Mouse (Mus musculus) spleen, adult 18-20 months (tissue): ENCODE results near the gene Rab3gap2.
"Not testable (repeated sequence)": the region's sequence is repeated elsewhere in the genome, so short reads cannot be mapped to it uniquely, and the experiment has no call there.

Experiments
- DNase-seq, 2 experiments: peaks; one replicate each; pipeline ENCODE4 v3.0.0; 2022; ENCODE audit warnings: mixed read lengths in 2 of 2

Rab3gap2 gene

DNA sequence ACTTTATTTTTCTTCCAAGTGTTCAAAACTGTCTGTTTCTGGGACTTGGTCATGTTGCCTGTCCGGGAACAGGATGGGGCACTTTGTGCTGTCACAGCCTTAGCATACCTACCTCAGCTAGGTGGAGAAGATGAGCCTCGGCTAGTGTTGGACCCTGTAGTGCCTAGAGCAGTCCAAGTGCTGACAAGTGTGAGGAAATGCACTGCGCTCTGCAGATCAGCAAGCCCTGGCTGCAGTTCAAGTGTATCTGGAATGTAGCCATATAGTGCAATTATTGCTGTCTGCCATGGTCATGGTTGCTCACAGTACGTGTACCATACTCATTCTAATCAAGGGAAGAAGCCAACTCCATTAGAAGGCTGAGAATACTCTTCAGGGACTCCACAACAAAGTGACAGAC, 80.8 kb downstream of the Rab3gap2 start:
- DNase-seq = no peak

DNA sequence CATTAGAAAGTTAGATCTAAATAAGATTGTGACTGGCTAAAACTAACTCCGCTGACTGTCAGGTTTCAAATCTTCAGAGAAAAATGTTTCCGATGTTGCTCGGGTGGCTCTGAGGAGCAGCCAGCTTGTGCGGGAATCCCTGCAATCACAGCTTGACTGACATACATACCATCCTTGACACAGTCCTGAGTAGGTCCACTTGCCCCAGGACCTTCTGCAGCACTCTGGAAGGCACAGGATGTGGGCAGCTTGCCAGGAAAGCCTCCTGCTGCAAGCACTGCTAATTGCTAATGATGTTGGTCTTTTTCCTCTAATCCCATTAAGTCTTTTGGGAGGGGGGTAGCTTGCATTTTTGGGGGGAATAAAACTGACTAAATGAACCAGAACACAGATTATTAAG, 81.3 kb downstream of the Rab3gap2 start:
- DNase-seq = no peak

DNA sequence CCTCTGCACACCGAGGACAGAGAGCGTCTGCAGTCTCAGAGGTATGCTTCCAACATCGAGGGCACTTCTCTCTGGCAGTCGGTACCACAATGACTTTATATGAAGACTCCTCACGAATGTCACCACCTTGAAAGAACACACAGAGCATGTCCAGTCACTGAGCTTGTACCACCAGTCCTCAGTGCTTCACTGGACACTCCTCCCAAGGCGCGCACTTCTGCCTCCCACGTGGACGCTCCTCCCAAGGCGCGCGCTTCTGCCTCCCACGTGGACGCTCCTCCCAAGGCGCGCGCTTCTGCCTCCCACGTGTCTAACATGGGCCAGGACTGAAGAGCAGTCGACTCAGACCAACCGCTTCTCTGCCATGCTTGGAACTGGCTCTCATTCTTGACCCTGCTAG, 83.1 kb downstream of the Rab3gap2 start:
- no peak for DNase-seq

DNA sequence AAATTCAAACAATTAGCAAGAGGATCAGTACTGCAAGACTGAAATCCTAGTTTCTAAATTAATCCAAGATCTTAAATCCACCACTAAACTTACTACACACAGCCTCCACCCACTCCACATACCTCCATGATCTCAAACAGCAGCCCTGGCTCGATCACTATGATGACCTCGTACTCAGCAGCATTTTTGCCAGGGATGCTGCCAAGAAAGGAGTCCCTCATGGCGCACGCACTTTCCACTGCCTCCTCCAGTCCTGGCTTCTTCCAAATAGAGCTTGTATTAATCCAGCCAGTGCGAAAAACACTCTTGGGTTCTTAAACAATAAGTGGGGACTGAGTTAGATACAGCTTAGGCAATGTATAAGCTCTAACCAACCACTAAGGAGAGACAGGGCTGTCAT, 85.3 kb downstream of the Rab3gap2 start:
- no peak for DNase-seq

DNA sequence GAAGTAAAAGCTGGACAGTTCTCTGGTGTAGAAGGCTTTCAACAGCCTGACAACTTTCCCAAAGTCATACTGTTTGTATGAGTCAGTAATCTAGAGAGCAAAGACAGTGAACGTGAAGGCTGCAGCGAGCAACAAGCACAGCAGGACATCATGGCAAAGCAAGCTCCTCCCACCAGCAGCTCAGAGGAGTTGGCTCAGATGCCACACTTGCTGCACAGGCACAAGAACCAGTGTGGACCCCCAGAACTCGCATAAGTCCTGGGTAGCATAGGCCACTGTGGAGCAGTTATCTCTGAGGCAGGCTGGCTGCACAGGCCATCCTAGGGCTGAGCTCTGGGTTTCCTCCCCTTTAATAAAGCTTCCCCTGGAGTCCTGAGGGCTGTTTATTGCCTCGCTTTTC, 87.4 kb downstream of the Rab3gap2 start:
- no peak for DNase-seq

DNA sequence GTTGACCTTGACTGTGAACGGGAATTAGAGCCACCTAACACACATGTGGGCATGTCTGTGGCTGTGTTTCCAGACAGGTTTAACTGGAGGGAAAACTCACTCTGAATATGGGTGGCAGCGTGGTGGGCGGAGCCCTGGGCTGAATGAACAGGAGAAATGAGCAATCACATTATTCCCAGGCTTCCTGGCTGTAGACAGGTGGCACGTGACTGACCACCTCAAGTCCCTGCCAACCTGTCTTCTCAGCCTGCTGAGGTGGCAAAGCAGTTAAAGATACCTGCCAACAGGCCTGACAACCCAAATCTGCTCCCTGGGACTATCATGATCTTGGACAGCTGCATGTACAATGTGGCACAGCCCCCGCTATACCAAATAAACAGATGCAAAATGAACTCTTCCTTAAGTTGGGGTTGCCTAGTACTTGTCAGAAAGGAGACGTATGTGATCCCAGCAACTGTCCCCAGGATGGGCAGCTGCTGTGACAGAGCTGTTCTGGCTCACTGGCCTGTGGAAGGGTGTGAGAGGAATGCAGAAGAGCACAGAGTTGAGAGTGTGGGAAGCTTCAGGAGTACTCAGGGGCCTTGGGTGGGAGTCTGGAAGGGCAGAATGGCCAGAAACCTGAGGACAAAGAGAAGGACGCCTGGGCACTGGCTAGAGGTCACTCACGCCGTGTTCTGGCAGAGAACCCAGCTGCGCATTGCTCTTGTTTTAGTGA, 88.9 kb downstream of the Rab3gap2 start:
- no peak for DNase-seq

DNA sequence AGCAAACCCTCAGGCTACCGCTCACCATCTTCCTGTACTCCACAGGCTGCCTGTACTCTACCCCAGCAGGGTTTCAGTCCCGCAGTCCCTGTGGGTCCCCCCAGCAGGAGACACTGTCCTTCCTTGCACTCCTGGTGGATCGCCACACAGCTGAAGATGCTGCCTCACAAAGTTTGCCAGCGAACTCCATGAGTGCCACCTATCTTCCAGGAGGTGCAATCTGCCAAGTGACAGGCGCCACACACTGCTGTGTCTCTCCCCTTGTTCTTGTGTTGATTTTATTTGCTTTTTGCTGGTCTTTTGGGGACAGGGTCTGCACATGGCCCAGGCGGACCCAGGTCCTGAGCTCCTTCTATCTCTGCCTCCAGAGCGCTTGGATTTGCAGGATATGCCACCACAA, 92.9 kb downstream of the Rab3gap2 start:
- no peak for DNase-seq

DNA sequence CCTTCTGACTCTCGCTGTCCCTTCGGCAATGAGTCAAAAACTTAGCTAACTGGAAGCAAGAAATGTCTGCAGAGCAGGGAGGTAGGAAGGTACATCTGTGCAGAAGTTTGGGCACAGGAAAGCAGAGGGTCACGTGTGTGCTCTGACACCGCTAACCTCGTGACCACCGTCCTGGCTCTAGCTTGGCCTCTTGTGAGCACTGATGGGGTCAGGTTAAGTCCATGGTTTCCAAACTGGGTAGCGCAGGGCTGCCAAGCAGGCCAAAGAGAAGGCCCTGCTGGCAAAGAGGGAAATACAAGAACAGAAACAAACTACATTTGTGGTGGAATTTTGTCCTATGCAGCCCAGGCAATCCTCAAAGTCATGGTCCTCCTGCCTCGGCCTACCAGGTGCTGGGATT, 94.6 kb downstream of the Rab3gap2 start:
- no peak for DNase-seq

DNA sequence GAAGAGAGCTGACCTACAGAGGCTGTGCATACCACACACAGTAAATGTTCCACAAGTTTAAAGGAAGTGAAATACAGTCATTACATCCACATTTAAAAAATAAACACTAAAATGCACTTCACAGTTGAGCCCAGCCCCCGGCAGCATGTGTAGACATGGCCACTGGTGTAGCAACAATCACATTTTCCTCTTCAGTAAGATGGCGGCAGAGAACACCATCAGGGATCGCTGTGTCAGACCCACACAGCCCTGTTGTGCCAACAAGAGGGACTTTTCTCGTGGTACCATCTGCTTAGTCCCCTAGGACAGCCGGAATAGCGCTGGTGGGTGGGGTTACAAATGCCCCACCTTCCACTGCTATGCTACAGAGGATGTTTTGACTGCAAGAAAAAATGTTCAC, 98.9 kb downstream of the Rab3gap2 start:
- DNase-seq = no peak

DNA sequence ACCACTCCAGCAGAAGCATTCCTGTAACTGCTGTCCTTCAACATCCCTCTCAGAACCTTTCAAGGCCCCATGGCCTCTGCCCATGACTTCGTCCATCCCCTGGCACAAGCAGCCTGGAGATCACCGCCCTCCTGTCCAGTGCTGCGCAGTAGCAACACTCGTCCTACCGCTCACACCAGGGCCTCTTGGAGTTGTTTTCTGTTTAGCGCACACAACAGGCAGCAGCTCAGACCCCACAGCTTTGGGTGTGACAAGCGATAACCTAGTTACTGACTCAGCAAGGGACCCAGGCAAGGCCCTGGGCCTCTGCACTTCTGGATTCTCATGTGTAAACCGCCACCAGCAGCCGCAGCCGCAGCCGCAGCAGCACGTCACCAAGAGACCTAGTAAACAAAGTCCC, 102.9 kb downstream of the Rab3gap2 start:
- DNase-seq = no peak

DNA sequence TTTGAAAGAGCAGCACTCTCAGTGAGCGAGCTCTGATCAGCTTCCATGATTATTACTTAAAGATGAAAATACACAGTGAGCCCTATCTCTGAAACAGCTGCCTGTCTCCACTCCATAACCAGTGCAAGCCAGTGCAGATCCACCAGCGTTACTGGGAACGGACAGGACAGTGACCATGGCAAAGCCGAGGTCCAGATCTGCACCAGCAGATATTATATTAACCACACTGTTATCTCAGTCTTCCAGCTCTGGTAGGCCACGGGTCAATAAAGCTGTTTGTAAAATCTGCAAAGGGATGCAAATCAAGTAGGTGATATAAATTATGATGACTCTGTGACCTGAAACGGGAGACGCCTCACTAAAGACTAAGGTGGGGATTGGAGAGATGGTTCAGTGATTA, 103.7 kb downstream of the Rab3gap2 start:
- DNase-seq = no peak

DNA sequence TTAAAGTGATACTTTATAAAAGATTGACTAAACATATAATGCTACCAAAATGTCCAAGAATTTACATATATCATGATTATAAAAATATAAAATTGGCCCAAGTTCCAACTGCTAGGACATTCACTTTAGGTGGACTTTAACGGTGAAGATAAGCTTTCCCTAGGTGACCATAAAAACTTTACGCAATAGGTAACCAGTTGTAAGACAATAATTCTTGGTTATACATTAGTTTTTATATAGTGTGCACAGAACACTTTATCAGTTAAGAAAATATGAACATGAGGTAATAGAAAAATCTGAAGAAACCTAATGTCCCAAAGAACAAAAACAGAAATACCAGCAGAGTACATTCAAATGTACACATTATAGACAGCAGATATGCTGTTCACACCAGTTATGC, 104.4 kb downstream of the Rab3gap2 start:
- DNase-seq = no peak

DNA sequence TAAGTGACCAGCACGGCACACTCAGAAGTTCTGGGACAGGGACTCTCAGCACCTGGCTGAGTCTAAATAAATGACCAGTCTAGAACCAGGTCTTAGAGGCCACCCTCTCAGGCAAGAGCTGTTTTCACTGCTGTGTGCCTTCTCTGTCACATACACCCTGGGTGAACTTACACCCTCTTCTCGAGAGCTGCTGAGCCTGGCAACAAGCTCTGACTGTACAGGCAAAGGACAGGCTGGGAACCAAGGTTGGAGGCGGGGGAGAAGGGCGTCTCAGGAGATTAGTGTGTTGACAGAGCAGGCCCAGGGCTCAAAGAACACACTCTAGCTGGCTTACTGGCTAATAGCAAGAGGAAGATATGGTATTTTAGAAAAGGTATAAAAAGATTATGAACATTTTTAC, 105.0 kb downstream of the Rab3gap2 start:
- DNase-seq = no peak

DNA sequence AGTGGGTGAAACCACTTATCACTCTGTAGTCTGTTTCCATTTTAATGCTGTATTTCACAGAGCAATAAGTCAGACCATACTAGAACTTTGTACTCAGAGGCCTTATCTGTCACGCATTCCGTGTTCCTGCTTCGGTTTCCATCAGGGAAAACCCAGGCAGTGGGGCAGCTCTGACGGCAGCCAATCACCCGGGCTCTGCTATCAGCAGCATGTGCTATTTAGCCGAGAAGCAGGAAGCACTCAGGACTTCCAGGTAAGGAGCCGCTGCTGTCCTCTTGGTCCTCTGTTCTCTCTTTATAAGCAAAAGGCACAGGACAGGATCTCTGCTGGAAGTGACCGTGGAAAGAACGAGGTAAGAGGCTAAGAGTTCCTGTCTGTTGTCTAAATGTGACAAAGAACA, 108.0 kb downstream of the Rab3gap2 start:
- DNase-seq = no peak

DNA sequence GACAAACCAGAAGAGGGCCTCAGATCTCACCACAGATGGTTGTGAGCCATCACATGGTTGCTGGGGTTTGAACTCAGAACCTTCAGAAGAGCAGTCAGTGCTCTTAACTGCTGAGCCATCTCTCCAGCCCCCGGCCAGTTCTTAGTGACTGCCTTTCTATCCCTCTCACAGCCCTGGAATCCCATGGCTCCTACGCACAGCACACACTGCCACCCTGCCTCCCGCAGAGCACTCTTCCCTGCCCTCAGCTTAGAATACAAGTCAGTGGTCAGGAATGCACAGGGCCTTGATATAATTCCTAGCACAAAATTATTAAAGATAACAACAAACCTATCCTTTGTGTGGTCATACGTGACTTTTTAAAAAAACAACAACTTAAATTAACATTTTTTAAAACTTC, 110.6 kb downstream of the Rab3gap2 start:
- no peak for DNase-seq

DNA sequence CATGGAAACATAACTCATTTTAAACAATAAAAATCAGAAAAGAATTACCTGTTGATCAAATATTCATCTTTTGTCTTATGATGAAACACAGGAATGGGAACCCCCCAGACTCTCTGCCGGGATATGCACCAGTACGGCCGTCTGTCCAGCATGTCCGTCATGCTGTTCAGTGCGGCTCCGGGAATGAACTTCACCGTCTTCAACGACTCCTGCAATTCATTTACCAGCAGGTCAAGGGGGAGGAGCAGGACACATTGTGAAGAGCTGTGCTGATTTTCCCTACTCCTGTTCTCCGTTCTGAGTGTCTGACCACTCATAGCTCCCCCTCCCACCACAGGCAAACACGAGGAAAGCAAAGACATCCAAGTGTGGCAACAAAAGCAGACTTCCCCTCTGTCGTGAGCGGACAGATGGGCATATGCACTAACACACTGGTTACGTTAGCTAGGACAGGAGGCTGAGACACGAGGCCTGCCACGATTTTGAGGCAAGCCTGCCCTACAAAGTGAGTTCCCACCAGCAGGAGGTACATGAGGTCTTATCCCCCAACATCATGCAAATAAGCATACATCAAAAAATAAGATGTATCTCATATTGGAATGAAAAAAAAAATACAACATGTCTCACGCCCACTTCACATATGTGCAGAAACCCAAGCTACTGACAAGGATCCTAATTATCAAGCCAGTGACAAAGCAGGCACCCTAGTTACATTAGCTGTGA, 112.1 kb downstream of the Rab3gap2 start:
- DNase-seq = no peak

DNA sequence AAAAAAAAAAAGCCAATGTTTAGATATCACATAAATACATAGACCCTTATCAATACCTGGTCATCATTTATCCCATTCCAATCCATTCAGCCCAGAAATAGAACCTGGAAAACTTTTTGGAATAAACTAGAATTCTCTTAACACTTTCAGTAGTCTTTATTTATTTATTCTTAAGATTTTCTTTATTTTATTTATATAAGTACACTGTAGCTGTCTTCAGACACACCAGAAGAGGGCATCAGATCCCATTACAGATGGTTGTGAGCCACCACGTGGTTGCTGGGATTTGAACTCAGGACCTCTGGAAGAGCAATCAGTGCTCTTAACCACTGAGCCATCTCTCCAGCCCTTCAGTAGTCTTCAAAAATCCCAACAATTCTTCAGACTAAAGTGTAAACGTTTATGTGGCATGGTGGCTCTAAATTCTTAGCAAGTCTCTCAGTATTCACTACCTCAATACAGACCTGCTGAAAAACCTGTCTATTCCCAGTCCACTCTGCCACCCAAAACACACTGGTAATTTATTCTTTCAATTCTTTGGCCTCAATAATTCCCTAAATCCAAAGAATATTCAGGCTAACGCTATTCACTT, 123.9 kb downstream of the Rab3gap2 start:
- not testable (repeated sequence) for DNase-seq

DNA sequence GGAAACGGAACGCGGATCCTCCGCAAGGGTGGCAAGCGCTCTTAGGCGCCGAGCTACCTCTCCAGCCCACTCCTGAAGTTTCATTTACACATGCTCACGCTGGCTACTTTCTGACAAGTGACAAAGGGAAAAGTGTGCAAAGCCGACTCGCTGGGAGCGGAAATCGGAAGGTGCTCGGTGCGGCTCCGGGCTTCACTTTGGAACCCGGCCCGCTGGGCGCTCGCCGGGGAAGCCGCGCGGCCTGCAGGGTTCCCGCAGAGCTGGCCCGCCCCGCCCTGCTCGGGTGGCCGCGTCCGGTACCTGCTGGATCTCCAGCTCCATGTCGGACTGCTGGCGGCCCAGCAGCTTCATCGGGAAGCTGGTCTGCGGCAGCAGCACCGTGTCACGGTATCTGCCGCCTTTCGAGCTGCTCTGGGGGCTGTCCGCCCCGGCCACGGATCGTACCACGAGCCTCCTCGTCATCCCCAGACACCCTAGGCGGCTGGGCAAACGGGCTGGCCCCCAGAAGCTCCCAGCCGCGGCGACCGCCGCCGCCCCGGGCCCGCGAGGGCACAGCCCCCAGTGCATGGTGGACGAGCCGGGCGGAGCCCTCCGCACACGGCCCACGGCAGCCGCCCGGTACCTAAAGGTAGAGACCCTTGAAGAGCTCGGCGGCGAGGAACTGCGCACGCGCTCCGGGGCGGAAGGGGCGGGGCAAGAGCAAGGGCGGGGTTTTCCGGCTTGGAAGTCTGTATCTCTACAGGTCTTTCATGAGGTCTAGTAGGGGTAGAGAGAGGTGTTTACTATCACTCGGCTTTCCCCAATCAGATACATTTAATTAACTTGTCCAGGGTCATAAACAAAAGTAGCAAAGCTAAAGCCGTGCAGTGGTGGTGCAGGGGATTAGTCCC, 125.0 kb downstream of the Rab3gap2 start, which contains the start of gene Iars2:
TSS of gene Iars2 (minus strand) at position 676 of the 890 bp plus-strand sequence.
- DNase-seq = peak; percentile 86 to 97

DNA sequence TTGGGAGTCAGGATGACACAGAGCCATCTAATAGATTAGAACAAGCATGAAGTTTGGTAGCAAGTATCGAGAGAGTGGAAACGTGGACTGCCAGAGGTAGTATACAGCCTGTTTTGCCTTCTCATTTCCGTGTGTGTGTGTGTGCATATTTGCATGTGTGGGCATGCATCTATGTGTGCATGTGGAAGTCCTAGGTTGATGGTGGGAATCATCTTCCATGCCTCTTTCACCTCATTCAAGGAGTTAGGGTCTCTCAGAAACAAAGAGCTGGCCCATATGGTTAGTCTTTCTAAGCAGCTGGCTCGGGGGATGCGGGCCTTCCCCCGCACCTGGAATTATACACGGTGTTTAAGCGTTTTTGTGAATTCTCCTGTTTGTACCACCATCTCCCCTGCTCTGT, 125.9 kb downstream of the Rab3gap2 start:
- DNase-seq = no peak

DNA sequence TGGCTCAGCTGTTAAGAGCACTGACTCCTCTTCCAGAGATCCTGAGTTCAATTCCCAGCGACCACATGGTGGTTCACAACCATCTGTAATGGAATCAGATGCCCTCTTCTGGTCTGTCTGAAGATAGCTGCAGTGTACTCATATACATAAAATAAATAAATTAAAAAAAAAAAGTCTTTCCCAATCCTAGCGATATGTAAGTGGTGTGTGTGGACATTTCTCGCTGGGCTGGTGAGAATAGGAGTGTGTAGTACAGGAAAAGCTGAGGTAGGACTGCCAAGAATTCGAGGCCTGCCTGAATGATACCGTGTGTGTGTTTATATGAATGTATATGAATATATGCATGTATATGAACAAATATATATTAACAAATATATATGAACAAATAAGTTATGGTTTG, 127.4 kb downstream of the Rab3gap2 start:
- DNase-seq = no peak

DNA sequence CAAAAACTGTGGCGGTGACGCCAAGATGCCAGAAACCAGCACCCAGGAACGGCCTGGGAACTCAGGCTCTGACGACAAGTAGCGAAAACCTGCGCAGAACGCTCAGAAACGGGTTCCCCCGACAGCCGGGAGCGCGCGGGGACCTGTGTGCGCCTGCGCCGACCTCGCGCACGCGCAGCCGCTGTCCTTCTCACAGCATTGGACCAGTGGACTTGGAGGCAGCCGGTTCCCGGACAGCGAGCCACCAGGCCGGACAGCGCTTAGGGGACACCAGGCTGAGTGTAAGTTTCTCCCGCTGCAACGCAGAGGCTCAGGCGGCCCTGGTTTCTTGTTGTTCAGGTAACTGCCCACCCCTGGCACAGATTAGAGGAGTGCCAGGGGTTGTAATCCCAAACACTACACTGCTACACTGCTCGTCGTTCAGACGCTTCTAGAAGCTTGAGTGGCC, 128.1 kb downstream of the Rab3gap2 start, which contains the start of gene Bpnt1:
TSS of gene Bpnt1 (plus strand) at position 167 of the 448 bp plus-strand sequence.
- peak; percentile 73 to 76 for DNase-seq

DNA sequence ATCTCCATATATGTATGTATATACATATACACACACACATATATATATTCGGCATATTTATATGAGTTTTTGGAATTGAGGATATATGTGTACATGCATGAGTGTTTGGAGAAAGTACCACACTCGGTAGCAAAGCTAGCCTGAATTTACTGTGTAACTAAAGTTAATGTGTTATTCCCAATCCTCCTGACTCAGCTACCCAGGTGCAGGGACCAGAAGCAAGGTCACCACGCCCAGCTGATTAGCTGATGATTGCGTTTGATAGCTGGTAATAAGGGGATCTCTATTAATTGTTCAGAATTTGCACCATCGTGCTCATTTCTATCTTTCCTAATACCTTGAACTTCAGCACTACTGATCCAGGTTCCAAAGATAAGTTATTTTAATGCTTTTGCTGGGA, 129.7 kb downstream of the Rab3gap2 start:
- no peak for DNase-seq

DNA sequence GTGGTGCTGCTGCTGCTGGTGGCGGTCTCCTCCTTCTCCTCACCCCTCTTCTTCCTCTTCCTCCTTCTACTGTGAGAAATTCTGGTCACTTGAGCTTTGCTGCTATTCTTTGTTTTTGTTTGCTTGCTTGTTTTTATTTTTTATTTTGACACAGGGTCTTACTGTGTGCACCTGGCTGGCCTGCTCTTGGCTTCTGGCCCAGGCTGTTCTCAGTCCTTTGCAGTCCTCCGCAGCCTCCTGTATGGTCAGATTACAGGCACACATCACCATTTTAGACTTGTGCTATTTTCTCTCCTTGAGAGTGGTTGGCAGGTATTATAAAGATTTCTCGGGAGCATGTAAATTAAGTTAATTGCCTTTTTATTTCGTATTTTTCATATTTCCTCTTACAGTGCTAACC, 130.2 kb downstream of the Rab3gap2 start:
- no peak for DNase-seq
